Mouse (Mus musculus) intestine, postnatal 0 days (tissue): Measurements from ENCODE around the gene Crabp2. TPM values are rescaled to one million over a fixed set of nuclear protein-coding genes. Genes with fewer than 3 reads are reported as not detected.

ENCODE experiments used
- ATAC-seq: fragments of 200-750 bp; cut with Nextera tagmentation; 2 replicates; pipeline ENCODE4 v1.8.0; 2017; ENCODE audit warnings: mild to moderate bottlenecking, moderate TSS enrichment, moderate library complexity
- H3K27ac ChIP-seq: fragments of 300-500 bp; sonication (generic); 2 replicates; pipeline ENCODE4 v1.5.1; 2014; ENCODE audit warnings: mild to moderate bottlenecking, low read depth, low read length, moderate library complexity
- H3K27me3 ChIP-seq: fragments of 300-500 bp; sonication (generic); replicated peaks from 2 replicates; pipeline ENCODE4 v1.6.1; 2014; ENCODE audit warnings: low read length, mixed read lengths; ENCODE audit not compliant: control insufficient read depth, insufficient read depth
- H3K36me3 ChIP-seq: fragments of 300-500 bp; sonication (generic); 2 replicates; pipeline ENCODE4 v1.6.1; 2014; ENCODE audit warnings: mild to moderate bottlenecking, moderate library complexity; ENCODE audit not compliant: control insufficient read depth, insufficient read depth
- H3K4me1 ChIP-seq: fragments of 300-500 bp; sonication (generic); replicated peaks from 2 replicates; pipeline ENCODE4 v1.6.1; 2014; ENCODE audit warnings: antibody characterized with exemption, low read length, mixed read lengths; ENCODE audit not compliant: control insufficient read depth, insufficient read depth
- H3K4me2 ChIP-seq: fragments of 300-500 bp; sonication (generic); replicated peaks from 2 replicates; pipeline ENCODE4 v1.6.1; 2014; ENCODE audit warnings: low read depth, mild to moderate bottlenecking, moderate library complexity
- H3K4me3 ChIP-seq: fragments of 300-500 bp; sonication (generic); 2 replicates; pipeline ENCODE4 v1.5.1; 2014; ENCODE audit warnings: low read depth, low read length
- H3K9ac ChIP-seq: fragments of 300-500 bp; sonication (generic); 2 replicates; pipeline ENCODE4 v1.6.1; 2014; ENCODE audit warnings: mild to moderate bottlenecking, low read depth, low read length
- H3K9me3 ChIP-seq: fragments of 300-500 bp; sonication (generic); 2 replicates; pipeline ENCODE4 v1.6.1; 2016; ENCODE audit warnings: mixed run types; ENCODE audit not compliant: control insufficient read depth
- CTCF ChIP-seq: sonication (generic); IDR thresholded peaks from 2 replicates; pipeline ENCODE4 v1.5.1; 2016; ENCODE audit warnings: low read depth, mild to moderate bottlenecking, control low read depth, antibody characterized with exemption, moderate library complexity
- WGBS: fragments of 180-500 bp; shearing (Covaris S2); extraction: QIAGEN DNeasy Blood & Tissue Kit; methylation state at CpG from one replicate; pipeline ENCODE4 v1.1.7; 2014; 5-methylcytosine and 5-hydroxymethylcytosine counted together
- polyA plus RNA-seq: library from polyadenylated mRNA; unstranded; fragments of >200 nt; fragmentation: Nextera tagmentation; extraction: Ambion mirVana; gene quantifications from 2 replicates; pipeline ENCODE4 v1.2.1, GENCODE M21; 2015

Gene Crabp2
- polyA plus RNA-seq, 1 experiment from 2014 or later: 1.9 TPM

DNA sequence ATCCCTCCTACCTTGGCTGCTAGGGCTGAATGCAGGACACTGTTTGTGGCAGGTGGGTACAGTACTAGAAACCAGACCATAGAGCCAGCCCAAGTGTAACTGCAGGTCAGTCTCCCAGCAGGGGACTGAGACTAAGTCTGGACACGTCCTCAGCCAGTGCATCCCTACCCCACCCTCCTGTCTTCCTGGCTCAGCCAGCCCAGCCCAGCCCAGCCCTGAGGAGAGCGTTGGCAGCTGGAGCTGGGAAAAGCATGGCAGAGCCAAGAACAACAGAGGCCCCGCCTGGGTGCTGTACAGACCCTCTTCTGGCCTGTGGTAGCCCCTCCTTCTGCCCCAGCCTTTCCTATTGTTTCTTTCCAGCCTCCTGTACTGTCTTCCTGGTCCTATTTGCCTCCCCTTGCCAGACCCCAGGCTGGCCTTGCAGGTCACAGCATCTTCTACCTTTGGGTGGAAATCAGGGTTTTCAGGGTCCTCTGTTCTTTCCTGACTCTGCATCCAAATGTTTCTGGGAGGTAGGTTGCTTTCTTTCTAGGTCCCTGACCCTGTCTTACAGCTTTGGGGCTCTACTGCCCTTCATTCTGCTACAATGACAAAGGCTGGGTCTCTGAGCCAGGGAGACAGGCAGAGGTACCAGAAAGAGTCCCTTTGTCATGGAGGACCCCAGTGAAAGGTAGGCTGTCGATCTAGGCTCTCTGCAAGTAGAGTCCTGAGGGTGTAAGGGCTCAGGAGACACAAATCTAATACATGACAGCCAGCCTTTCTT lies 3.4 kb upstream of the Crabp2 start:
- Histone ChIP-seq H3K27me3 (peaks cover 29% of the 10 kb centered on the region), H3K9ac (no peak overlapping the region), H3K9me3 (no peaks in the 10 kb centered on the region), H3K4me3 (no peak overlapping the region), H3K4me2 (no peak overlapping the region), H3K36me3 (peaks cover 24% of the 10 kb centered on the region), H3K4me1 (no peaks in the 10 kb centered on the region), H3K27ac (no peak overlapping the region)
- TF ChIP-seq CTCF: no peak
- no peak for ATAC-seq
- WGBS: 49% methylated on average over 4 of the region's 4 CpGs

DNA sequence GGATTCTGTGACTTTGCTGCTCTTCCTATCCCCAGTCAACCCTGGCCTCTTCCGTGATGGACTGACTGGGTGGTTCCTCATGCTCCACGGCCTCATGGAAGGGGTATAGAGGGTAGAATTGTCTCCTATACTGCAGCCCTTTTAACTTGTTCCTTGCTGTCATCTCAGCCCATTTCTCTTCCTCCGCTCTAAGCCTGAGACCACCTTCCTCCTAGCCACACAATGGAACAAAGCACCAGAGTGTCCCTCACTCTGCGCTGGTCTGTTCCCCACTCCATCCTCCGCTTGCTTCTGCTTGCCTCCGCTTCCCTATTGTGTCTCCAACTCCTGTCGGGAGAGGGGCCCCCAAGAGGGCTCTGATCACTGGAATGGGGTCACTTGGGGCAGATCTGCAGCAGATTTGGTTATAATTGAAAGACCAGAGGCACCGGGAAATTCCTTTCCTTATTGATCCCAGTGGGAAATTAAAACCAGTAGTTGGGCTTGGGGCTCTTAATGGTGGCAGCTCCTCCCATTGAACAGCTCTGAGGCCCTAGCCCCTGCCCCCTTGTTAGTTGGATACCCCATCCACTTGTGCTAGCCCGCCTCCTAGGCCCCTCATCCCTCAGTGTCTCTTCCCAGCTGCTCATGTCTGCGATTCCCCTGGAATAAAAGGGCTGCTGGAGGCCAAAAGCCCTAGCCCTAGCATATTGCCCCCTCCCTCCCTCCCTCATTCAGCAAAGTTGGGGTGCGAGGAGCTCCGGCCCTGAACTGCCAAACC lies 2.5 kb upstream of the Crabp2 start:
- WGBS: 46% methylated on average over 12 of the region's 12 CpGs

DNA sequence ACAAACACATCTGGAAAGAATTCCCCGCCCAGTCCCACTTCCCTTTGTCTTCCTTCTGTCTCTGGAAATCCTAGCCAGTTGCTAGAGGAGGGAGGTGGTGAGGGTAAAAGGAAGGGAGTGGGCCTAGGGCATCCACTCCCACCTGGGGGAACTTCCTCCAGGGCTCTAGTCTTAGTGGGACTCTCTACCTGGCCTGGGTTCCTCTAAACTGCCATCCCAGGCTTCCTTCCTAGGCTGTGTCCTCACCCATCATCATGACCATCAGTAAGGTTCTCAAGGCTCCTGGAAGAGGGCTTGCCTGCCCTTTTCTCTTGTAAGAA lies 2.0 kb upstream of the Crabp2 start:
- Histone ChIP-seq H3K9me3 (no peaks in the 10 kb centered on the region), H3K4me1 (no peaks in the 10 kb centered on the region), H3K36me3 (peaks cover 12% of the 10 kb centered on the region), H3K9ac (no peak overlapping the region), H3K27ac (no peak overlapping the region), H3K27me3 (peaks cover 42% of the 10 kb centered on the region), H3K4me3 (no peak overlapping the region), H3K4me2 (no peak overlapping the region)
- WGBS: 36% methylated on average over 1 of the region's 1 CpGs
- no peak for TF ChIP-seq CTCF
- no peak for ATAC-seq

More for the DNA sequence above, 2.5 kb upstream of the Crabp2 start:
- no peaks in the 10 kb centered on the region for H3K9me3 ChIP-seq
- H3K27ac ChIP-seq: no peak overlapping the region
- TF ChIP-seq CTCF: no peak
- ATAC-seq: no peak
- no peak overlapping the region for H3K9ac ChIP-seq
- no peak overlapping the region for H3K4me2 ChIP-seq
- no peaks in the 10 kb centered on the region for H3K4me1 ChIP-seq
- peaks cover 16% of the 10 kb centered on the region for H3K36me3 ChIP-seq
- peaks cover 37% of the 10 kb centered on the region for H3K27me3 ChIP-seq
- no peak overlapping the region for H3K4me3 ChIP-seq

DNA sequence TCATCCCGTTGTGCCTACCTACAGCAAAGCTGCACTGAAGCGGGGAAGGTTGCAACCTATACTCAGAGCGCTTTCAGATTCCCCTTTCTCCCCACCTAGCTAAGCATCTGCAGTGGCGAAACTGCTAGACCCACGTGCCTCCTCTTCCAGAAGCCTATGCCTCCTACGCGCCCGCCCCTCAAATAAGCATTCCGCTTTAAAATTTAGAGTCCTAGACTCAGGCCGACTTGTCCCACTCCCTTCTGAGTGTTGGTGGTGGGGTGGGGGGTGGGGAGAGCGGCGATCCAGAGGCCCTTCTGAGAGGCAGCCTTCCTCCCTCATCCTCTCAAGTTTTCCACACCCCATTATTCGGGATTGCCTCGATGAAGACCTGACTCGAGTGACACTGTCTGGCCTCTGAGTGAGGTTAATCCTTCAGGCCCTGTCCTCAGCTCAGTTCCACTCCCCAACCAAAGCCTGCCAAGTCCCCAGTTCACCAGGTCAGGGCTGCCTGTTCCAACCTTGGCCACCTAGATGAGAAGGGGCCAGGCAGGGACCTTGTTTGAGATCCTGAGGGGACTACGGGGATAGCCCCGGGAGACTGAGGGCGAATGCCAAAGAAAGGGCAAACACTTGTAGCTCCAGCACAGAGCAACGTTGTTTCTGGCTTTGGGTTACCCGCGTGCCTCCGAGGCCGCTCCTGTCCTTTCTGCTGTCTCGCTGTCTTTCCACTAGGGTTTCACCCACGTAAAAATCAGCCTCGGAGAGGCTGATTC lies 1.2 kb upstream of the Crabp2 start:
- Histone ChIP-seq H3K27ac (no peak overlapping the region), H3K36me3 (peaks cover 5% of the 10 kb centered on the region), H3K27me3 (peaks cover 45% of the 10 kb centered on the region), H3K9ac (no peak overlapping the region), H3K9me3 (no peaks in the 10 kb centered on the region), H3K4me3 (peak overlapping the region; percentile 13; the same call in 1 of the 2 replicates), H3K4me1 (no peaks in the 10 kb centered on the region), H3K4me2 (peak overlapping the region; percentile 47)
- ATAC-seq: no peak
- TF ChIP-seq CTCF: no peak
- 11% methylated on average over 26 of the region's 26 CpGs for WGBS

DNA sequence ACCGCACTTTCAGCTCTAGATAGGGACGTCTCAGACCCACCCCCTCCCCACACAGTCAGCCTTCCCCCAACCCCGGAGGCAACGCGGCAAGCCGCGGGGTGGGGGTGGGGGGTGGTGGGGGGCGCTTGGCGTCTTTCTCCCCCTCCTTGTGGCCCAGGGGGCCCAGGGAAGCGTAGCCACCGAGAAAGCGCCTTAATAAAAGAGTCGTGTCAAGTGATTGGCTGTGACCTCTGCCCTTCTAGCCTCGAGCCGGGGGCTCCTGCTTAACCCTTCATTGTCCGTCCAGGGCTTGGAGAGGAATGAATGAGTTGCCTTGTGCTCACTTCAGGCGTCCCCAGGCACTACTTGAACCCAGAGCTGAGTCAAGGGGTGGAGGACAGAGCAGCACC lies 661 bp upstream of the Crabp2 start:
- H3K27ac ChIP-seq: no peak overlapping the region
- no peak overlapping the region for H3K9ac ChIP-seq
- no peak for ATAC-seq
- WGBS: 1% methylated on average over 17 of the region's 17 CpGs
- H3K4me2 ChIP-seq: peak overlapping the region; percentile 47
- H3K4me1 ChIP-seq: no peaks in the 10 kb centered on the region
- peak overlapping the region; percentile 13 for H3K4me3 ChIP-seq
- H3K36me3 ChIP-seq: 0 out of 2 replicates have a peak, but pooled peaks cover 2% of the 10 kb centered on the region
- no peaks in the 10 kb centered on the region for H3K9me3 ChIP-seq
- peaks cover 51% of the 10 kb centered on the region for H3K27me3 ChIP-seq
- TF ChIP-seq CTCF: no peak
